Mouse (Mus musculus) MN1 (cell line): ENCODE data around the gene Myof.

Experiments used
- DNase-seq: peaks from one replicate; pipeline ENCODE4 v3.0.0-alpha.2; 2016; ENCODE audit warnings: low spot score

Gene Myof

GRCm38 (mm10) chr19:38003671-38004521, 39.5 kb downstream of the Myof start:
- DNase-seq: peak; percentile 39

DNA sequence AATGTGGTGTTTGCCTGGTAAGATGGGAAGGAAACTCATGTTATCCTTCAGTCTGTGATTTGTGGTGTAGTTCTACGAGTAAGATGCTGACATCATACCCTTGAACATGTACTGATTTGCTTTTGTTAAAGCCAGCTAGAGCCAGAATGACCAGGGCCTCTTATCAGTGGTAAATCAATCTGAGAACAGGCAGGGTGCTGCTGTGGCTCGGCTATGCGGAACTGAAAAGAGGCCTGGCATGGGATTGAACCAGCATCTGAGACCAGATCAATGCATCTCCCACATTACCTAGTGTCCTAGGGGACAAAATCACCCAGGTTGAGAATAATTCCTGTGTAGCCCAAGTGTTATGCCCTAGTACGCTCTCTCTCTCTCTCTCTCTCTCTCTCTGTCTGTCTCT, 40.6 kb downstream of the Myof start:
- DNase-seq: no peak

- DNase-seq: no peak
These were observed 42.4 kb downstream of the Myof start for GRCm38 (mm10) chr19:38000990-38001389.

DNA sequence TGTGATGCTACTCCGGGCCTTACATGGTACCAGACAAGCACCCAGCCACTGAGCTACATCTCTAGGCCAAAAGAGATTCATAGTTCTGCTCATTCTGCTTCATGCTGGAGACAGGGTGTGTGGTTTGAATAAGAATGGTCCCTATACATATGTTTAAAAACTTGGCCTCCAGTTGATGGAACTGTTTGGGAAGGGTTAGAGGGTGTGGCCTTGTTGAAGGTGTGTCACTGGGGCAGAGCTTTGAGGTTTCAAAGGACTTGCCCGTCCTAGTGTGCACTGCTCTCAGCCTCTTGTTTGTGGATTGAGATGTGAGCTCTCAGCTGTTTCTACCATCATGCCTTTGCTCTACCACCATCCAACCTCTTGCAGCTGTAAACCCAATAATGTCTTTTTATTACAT, 43.4 kb downstream of the Myof start:
- DNase-seq: no peak

DNA sequence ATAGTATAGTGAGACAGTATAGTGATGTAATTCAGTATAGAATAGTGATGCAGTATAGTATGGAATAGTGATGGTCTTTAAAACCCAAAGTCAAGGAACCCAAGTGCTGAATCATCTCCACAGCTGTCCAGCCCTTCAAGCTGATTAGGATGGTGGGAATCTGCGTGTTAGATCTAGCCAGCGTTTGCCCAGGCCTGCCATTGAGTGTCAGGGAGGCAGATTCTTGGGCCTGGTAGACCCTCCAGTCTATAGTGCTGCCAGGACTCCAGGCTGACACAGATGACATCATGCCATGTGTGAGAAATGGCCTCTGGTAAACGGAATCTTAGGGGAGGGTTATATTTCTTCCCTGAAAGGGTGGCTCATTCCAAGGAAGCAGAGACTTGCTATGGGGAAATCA, 49.1 kb downstream of the Myof start:
- no peak for DNase-seq

GRCm38 (mm10) chr19:37992184-37992554, 51.2 kb downstream of the Myof start:
- DNase-seq: no peak

DNA sequence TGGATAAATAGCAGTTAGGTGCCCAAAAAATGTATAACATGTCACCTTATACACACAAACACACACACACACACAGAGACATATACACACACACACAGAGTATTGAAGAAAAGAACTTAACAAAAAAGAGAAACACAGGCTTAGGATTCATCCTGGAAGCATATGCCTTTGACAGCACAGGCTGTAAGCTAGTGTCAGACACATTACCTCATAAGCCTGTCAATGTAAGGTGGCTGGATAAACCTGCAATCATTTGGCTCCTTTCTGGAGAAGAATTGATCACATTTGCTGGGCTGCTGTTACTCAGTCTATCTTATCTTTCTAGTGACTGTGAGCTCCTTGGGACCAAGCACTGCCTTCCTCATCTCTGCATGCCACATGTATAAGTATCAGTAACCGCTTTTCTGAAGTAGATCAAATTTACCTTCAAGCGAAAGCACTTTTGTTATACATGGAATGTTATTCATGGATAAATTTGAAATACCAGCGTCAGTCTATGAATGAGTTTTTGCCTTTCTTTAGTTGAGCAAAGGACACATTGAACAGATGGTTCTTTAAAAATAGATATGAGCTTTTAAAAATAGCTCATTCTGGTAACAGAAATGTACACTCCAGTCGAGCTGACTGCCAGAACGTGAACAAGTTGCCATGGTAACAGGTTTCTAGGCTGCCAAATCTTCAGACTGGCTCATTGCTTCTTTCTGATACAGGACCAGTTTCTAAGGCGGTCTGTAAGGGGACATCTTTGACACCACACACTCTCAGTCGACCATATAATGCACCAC, 51.8 kb downstream of the Myof start:
- DNase-seq: peak; percentile 18

DNA sequence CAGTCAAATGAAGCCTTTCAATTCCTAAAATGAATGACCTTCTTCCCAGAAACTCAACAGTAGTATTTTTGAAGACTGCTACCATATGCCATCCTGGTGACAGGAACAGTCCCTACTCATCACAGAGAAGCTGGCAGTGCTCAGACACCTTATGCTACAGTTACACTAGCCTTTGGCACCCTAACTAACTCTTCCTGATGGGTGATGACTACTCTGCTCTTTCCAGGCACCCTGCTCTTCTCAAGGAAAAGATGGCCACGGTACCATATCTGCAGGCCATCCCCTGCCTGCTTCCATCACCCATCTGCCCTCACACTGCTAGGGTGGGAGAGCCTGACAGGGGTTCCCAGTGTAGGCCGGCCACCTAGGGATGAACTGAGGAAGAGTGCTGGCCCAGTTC, 53.4 kb downstream of the Myof start:
- DNase-seq: no peak

DNA sequence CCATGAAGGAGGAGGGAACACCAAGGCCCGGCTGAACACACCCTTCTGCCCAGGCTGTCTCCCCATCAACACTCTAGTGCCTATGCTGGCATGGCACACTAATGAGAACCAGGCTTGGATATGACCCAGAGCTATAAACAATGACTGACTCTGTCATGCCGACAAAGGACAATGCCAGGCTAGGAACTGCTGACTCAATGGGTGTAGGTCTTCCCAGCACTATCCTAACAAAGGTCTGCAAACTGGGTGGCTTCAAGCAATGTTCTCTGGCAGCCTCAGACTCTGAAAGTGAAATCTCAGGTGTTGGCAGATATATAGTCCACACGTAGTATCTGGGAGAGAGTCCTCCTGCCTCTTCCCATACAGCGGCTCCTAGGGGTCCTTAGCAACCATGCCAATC, 55.2 kb downstream of the Myof start:
- no peak for DNase-seq

- no peak for DNase-seq
These were observed 57.6 kb downstream of the Myof start for GRCm38 (mm10) chr19:37985730-37986129.

DNA sequence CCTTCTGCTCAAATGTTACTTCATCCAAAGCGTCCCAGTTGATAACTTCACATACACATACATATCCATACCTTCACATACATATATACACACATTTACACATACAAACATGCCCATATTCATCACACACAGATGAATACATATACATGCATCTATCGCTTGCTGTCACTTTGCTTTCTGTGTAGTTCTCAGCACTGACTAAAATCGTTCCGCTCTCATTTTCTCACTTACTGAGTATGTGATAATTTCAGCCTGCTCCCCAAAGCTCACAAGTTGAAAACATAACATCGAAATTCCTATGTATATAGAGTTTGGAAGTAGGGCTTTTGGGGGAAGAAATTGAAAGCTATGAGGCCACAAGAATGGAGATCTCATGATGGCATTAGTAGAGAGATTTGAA, 67.4 kb downstream of the Myof start:
- no peak for DNase-seq

- DNase-seq: no peak
These were observed 72.8 kb downstream of the Myof start for GRCm38 (mm10) chr19:37970571-37970970.

- DNase-seq: no peak
These were observed 73.4 kb downstream of the Myof start for GRCm38 (mm10) chr19:37970004-37970403.

DNA sequence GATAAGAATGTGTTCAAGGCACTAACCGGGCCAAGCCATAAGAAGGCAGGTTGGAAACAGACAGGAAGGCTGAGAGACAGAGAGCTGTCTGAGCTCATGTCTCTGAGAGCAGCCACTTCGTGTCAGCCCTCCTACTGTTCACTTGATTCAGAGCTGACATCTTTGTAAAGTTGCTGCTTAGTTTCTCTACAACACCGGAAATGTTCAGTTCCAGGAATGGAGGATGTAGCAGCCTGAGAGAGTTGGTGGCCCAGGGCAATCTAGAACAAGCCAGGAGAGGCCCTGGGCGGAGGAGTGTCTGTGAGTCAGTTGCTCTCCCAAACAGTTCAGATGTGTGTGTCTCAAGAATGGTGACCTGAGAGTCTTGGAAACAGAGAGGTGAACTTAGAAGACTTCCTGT, 77.5 kb downstream of the Myof start:
- DNase-seq: no peak

GRCm38 (mm10) chr19:37963421-37963820, 80.0 kb downstream of the Myof start:
- no peak for DNase-seq

DNA sequence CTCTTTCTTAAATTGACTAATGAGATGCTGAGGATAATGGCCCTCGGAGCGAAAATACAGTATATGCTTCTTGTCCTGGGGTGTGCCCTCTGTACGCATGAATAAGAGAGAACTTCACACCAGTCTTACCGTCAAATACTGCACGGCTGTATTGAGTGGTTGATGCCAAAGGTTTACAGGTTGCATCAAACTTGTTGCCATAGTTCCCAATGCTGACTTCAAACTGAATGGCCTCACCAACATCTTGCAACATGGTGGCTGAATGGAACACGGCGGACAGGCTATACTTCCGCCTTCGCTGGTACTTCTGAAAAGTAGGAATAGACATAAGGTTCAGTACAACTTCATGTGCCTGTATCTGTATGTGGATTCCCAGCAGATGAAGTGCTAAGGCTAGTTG, 82.6 kb downstream of the Myof start:
- no peak for DNase-seq

DNA sequence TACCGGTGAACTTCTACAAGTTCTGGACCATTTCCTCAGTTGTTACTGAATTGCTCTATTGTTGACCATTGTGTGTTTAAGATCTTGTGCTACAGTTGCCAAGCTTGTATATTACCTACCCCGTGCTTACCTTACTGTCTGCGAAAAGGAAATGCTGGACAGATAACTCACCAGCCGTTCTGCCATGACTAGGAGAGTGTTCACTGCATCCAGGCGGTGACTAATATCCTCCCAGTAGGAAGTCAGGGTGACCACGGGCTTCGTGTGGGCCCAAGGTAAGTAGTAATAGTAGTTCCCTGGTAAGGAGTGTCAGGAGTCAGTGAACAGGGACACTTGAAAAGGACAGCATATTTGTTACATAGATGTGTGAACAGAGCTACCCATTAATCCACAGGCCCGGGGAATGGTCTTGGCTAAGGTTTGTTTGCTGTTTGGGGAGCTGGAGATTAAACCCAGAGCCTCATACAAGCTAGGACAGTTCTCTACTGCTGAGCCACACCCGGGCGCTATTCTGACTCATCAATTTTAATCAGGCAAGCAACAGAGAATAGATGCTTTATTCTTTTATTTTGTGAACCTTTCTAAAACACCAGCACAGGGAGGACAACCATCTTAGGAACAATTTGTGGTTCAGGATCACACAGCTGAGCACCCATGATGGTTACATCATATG, 83.7 kb downstream of the Myof start:
- DNase-seq: peak; percentile 6

DNA sequence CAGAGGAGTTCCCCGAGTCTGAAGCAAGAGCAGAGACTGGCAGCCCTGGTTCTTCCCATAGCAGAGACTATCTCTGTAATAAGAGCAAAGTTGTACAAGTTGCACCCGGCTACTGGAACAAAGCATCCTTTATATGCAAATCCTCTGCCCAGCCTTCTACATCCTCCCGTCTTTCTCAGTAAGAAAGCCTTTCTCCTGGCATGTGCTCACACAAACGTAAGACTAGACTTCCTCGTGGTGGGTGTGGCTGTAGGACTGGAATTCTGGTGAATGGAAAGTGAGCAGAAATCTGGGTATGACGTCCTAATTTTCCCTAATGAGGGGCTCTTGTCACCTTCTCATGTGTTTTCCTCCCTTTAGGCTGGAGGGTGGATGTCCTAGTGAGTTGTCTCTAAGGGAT, 84.3 kb downstream of the Myof start:
- DNase-seq: no peak

DNA sequence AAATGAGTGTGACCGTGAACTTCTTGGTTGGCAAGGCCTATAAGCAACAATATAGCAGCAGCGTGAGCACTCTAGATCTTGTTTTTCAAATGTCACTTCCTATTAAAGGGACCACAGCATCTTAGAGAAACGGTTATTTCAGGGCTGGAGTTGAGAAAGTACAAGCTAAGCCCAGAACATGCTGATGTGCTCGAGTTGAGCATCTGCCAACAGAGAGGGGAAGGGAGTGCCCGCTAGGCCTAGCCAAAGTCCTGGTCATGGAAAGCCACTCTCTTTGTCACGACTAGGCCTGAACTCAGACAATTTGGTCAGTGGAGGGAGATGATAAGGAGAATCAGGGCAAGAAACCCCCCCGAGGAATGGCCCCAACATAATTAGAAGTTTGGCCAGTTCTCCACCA, 86.1 kb downstream of the Myof start:
- DNase-seq: no peak

- no peak for DNase-seq
These were observed 87.4 kb downstream of the Myof start for GRCm38 (mm10) chr19:37956006-37956405.

DNA sequence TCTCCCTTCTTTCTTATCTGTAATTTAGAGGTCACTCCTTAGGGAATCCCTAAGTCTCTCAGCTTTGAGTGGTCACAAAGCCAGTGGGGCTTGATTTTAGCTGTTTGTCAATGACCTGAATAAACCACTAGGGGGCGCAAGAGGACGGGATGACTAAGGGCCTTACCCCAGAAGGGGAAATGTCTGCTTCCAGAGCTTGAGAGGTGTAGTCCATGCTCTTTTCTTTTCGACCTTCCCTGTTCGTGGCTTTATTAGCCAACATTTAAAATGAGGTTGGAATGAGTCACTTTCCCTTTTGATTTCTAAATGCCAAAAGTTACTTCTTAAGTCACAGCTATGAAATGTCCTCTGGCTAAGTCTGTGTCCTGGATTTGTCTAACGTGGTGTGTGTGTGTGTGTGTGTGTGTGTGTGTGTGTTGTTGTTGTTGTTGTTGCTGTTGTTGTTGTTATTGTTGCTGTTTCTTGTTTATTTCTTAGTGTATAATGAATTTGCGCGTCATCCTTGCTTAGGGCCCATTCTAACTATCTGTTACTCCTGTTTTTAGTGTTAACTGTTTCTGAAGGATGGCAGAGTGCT, 87.9 kb downstream of the Myof start:
- peak; percentile 68 for DNase-seq

- DNase-seq: no peak
These were observed 88.6 kb downstream of the Myof start for GRCm38 (mm10) chr19:37954772-37955171.

- no peak for DNase-seq
These were observed 89.1 kb downstream of the Myof start for GRCm38 (mm10) chr19:37954236-37954635.
